Mouse (Mus musculus) CH12F3 (cell line): ENCODE results near the gene Lhb.
"Not testable (repeated sequence)": the region's sequence is repeated elsewhere in the genome, so short reads cannot be mapped to it uniquely, and the experiment has no call there.

ENCODE experiments used
- in situ Hi-C: fragments of 300-500 bp; cut with MboI; formaldehyde crosslinking; loops from 2 replicates; pipeline ENCODE4 v1.14.3; 2020; ENCODE audit warnings: low sequenced_read_pairs

Gene Lhb

GRCm38 (mm10) chr7:45451344-45451982, 30.8 kb downstream of the Lhb start:
- in situ Hi-C loops, result no loop called here

DNA sequence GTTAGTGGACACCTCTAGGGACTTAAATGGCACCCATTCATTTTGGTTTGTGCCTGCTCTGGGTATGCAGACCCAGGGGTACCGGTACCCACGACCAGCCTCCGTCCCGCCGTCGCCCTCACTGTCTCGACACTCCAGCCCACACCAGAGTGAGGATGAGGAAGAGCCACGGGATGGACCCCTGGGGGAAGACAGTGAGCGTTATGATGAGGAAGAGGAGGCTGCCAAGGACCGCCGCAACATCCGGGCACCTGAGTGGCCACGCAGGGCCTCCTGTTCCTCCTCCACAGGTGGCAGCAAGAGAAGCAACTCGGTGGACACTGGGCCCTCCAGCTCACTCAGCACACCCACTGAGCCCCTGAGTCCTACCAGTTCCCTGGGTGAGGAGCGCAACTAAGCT, 34.4 kb downstream of the Lhb start:
- in situ Hi-C loops, result no loop called here

- in situ Hi-C loops, result no loop called here
Observed at GRCm38 (mm10) chr7:45455932-45456696, 35.5 kb downstream of the Lhb start.

DNA sequence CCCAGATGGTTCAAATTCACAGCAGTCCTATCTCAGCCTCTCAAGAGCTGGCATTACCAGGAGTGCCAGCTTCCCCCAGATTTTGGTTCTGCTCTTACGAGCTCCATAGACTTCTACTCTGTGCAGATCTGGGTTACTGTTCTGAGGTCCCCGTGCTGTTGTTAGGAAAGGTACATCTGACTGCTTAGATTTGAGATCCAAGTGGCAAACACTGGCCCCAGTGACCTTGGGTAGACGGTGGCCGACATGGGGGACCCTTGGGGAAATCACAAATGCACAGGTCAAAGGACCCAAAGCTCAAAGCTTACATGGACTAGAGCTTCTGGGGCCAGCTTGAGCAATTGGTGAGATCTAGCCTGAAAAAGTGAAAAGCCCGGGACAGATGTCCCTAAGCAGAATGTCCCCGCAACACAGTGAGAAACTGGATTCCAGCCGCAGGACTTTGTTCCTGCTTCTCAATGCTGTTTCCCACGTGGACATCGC, 36.1 kb downstream of the Lhb start:
- in situ Hi-C loops, result no loop called here

DNA sequence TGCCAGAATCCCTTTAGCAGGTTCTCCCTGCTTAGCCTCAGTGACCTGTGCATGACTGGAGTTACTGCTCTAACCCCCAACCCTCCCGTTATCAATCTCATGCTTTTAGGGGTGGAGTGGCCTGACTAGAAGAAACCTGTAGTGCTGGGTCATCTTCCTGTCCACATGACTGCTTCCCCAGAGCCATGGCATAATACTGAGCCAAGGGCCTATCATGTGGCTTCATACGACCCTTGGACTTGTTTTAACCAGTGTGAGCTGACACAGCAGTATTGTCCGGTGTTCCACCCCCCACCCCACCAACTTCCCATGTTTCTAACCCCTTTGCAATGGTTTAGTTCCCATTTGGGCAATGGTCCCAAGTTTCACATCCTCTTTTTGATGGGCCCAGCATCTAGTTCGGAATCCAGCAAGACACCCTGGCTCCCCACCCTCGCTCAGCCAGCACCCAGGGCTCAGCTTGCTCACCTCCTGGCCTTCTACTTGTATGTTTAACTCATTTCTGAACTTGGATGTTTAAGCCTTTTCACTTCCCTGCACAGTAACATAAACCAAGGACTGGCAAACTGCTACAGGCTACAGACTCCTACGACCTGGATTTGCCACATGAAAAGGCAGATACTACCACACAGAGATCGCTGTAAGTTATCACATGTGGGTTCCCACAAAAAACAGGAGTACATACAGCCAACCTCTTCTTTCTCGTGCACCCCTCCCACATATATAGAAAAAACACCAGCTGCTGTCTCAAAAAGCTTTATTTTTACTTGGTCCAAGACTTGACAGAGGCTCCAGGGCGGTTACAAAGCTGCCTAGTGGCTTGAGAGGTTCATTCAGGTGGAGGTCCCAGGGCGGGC, 36.8 kb downstream of the Lhb start:
- in situ Hi-C loops, result no loop called here

GRCm38 (mm10) chr7:45458748-45459563, 38.3 kb downstream of the Lhb start:
- in situ Hi-C loops, result no loop called here

- in situ Hi-C loops, result not testable (repeated sequence)
Observed at GRCm38 (mm10) chr7:45459564-45460140, 39.0 kb downstream of the Lhb start, which contains the start of gene Ftl1. TSS of gene Ftl1 (minus strand) at chr7:45459884.

- in situ Hi-C loops, result no loop called here
Observed at GRCm38 (mm10) chr7:45460377-45460776, 39.8 kb downstream of the Lhb start.

GRCm38 (mm10) chr7:45460860-45461314, 40.3 kb downstream of the Lhb start:
- in situ Hi-C loops, result no loop called here

GRCm38 (mm10) chr7:45461326-45461725, 40.7 kb downstream of the Lhb start:
- in situ Hi-C loops, result no loop called here

- in situ Hi-C loops, result no loop called here
Observed at GRCm38 (mm10) chr7:45461781-45462180, 41.2 kb downstream of the Lhb start.

DNA sequence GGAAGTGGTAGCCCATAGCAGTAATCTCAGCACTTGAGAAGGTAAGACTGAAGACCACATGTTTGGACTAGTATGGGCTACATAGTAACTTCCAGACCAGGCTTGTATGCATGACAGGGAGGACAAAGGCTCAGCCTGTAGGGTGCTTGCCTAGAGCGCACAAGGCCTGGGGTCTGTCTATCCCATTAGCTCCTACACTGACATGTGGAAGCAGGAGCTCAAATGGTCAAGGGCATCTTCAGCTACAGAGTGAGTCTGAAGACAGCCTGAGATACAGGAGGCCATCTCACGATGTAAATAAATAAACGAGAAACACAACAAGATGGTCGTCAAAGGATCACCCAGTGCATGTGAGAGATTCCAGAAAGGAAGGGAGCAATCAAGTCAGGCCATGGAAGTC, 41.7 kb downstream of the Lhb start:
- in situ Hi-C loops, result no loop called here

GRCm38 (mm10) chr7:45462868-45463267, 42.2 kb downstream of the Lhb start:
- in situ Hi-C loops, result not testable (repeated sequence)

DNA sequence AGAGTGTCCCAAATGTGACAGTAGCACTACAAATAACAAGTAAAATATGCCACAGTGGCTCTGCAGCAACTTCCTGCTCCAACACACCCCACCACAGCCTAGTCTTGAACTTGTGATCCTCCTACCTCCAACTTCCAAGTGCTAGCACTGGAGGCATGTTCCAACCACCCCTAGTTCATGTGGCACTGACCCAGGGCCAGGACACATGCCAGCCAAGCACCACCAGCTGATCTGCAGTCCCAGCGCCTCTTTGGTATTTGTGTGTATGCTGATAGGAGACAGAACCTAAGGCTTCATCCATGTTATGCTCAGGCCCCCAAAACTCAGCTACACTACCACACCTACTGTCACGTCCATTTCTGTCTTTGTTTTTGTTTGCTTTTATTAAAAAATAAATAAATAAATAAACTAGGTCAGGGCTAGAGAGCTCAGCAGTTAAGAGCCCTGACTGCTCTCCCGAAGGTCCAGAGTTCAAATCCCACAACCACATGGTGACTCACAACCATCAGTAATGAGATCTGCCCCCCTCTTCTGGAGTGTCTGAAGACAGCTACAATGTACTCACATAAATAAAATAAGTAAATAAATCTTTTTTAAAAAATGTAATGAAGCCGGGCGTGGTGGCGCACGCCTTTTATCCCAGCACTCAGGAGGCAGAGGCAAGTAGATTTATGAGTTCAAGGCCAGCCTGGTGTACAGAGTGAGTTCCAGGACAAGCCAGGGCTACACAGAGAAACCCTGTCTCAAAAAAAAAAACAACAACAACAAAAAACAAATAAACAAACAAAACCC, 43.6 kb downstream of the Lhb start:
- in situ Hi-C loops, result no loop called here

GRCm38 (mm10) chr7:45465112-45465511, 44.5 kb downstream of the Lhb start:
- in situ Hi-C loops, result no loop called here

- in situ Hi-C loops, result no loop called here
Observed at GRCm38 (mm10) chr7:45465549-45465948, 44.9 kb downstream of the Lhb start.

DNA sequence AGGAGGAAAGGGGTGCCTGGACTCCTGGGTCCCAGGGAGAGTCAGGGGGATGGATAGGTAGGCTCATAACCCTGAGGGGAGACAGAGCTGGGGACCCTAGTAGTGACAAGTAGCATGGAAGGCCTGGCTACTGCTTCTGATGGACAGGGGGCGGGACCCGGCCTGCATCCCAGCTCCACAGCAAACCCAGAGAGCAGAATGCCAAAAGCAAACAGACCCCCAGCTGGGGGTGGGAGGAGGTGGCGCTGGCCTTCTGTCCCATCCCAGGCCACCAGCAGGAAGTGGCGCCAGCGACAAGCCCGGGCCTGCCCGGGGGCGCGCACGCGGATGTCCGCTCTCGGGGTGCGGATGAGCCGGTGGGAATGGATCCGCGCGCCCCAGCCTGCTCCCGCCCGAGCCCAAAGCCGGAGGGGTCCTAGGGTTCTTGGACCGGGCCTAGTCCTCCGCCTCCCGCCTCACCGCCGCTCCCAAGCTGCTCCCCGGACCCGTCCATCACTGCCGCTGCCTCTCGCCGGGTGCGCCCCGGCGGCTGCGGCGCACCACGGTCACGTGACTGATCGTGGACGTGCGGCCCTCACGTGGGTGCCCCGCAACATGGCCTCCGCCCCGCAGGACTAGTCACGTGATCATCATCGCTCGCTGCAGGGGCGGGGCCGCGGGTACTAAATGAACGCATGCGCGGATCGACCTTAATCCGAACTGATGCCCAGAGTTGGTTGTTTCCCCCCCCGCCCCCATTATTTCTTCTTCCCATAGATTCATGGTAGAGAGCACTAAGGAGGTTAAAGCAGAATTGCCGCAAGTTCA, 45.9 kb downstream of the Lhb start, which contains the start of gene Bax:
TSS of gene Bax (minus strand) at position 616 of the 807 bp plus-strand sequence.
- in situ Hi-C loops, result no loop called here

DNA sequence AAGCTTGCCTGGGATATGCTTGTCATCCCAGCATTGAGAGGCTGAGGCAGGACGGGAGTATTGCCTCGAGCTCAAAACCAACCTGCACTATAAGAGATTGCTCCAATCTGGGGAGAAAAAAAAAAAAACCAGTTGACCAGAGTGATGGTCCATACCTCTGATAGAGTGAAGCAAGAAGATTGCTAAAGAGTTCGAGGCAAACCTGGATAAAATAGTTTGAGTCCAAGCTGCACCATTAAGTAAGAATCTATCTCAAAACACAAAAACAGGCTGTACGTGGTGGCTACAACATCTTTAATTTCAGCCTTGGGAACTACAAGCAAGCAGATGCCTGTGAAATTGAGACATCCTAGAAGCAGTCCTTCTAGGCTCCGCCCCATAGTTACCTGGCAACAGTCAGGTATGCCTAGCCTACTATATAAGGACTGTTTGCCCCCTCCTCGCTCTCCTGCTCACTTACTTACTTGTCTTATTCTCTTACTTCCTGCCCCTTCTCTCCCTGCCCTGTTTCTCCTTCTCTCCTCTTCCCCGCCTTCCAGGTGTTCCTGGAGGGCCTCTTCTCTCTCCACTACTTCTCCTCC, 46.6 kb downstream of the Lhb start:
- in situ Hi-C loops, result no loop called here
